Mouse (Mus musculus) MN1 (cell line): ENCODE measurements at regions not wholly inside any gene's neighbourhood (a gene's known extent, or its start where the extent isn't known, plus 50 kb on each side); places are given as distances from the start of the nearest gene placed in this dataset.

Experiments
- DNase-seq: peaks from one replicate; pipeline ENCODE4 v3.0.0-alpha.2; 2016; ENCODE audit warnings: low spot score

- no peak for DNase-seq
These were observed 199.0 kb upstream of the Thbs1 start for GRCm38 (mm10) chr2:117912722-117913121.

GRCm38 (mm10) chr2:117913846-117914245 lies 197.8 kb upstream of the Thbs1 start:
- no peak for DNase-seq

- no peak for DNase-seq
These were observed 195.9 kb upstream of the Thbs1 start for GRCm38 (mm10) chr2:117915821-117916220.

- no peak for DNase-seq
These were observed 194.5 kb upstream of the Thbs1 start for GRCm38 (mm10) chr2:117917181-117917580.

GRCm38 (mm10) chr2:117924877-117925276 lies 186.8 kb upstream of the Thbs1 start:
- no peak for DNase-seq

GRCm38 (mm10) chr2:117925412-117925811 lies 186.3 kb upstream of the Thbs1 start:
- no peak for DNase-seq

- no peak for DNase-seq
These were observed 183.6 kb upstream of the Thbs1 start for GRCm38 (mm10) chr2:117928062-117928461.

- DNase-seq = no peak
These were observed 182.1 kb upstream of the Thbs1 start for GRCm38 (mm10) chr2:117929586-117929985.

GRCm38 (mm10) chr2:117930895-117931537 lies 180.7 kb upstream of the Thbs1 start:
- DNase-seq = no peak

- no peak for DNase-seq
These were observed 175.1 kb upstream of the Thbs1 start for GRCm38 (mm10) chr2:117936590-117936989.

- DNase-seq = no peak
These were observed 173.2 kb upstream of the Thbs1 start for GRCm38 (mm10) chr2:117938283-117939049.

- no peak for DNase-seq
These were observed 170.1 kb upstream of the Thbs1 start for GRCm38 (mm10) chr2:117941517-117942096.

- DNase-seq = no peak
These were observed 168.0 kb upstream of the Thbs1 start for GRCm38 (mm10) chr2:117943666-117944065.

- no peak for DNase-seq
These were observed 167.4 kb upstream of the Thbs1 start for GRCm38 (mm10) chr2:117944325-117944724.

- no peak for DNase-seq
These were observed 166.7 kb upstream of the Thbs1 start for GRCm38 (mm10) chr2:117944942-117945341.

- no peak for DNase-seq
These were observed 161.0 kb upstream of the Thbs1 start for GRCm38 (mm10) chr2:117950431-117951336.

GRCm38 (mm10) chr2:117951337-117951718 lies 160.3 kb upstream of the Thbs1 start:
- no peak for DNase-seq

- no peak for DNase-seq
These were observed 152.9 kb upstream of the Thbs1 start for GRCm38 (mm10) chr2:117958737-117959136.

- DNase-seq = no peak
These were observed 152.2 kb upstream of the Thbs1 start for GRCm38 (mm10) chr2:117959440-117959839.

GRCm38 (mm10) chr2:117962531-117962930 lies 149.1 kb upstream of the Thbs1 start:
- DNase-seq = no peak

- no peak for DNase-seq
These were observed 148.2 kb upstream of the Thbs1 start for GRCm38 (mm10) chr2:117963526-117963925.

- no peak for DNase-seq
These were observed 145.9 kb upstream of the Thbs1 start for GRCm38 (mm10) chr2:117965758-117966157.
